Mouse (Mus musculus) cerebral cortex, adult 2 months (tissue): ENCODE data around the gene Slc38a4.

Experiments
- WGBS: fragments of 180-500 bp; shearing (Covaris S2); methylation state at CpG from one replicate; pipeline ENCODE4 v1.1.7; 2018; 5-methylcytosine and 5-hydroxymethylcytosine counted together

The Slc38a4 gene

GRCm38 (mm10) chr15:97055794-97056193 lies at the start of gene Slc38a4:
Slc38a4 (minus strand) TSS chr15:97055956.
- 57% methylated on average over 9 of the region's 9 CpGs for WGBS

- 50% methylated on average over 3 of the region's 3 CpGs for WGBS
Measured at GRCm38 (mm10) chr15:97104889-97105391, 49.2 kb upstream of the Slc38a4 start.

GRCm38 (mm10) chr15:97104048-97104447 lies 48.3 kb upstream of the Slc38a4 start:
- WGBS, result 95% methylated on average over 3 of the region's 3 CpGs

- WGBS, result 68% methylated on average over 10 of the region's 10 CpGs
Measured at GRCm38 (mm10) chr15:97102811-97103210, 47.1 kb upstream of the Slc38a4 start.

- 89% methylated on average over 5 of the region's 5 CpGs for WGBS
Measured at GRCm38 (mm10) chr15:97102181-97102580, 46.4 kb upstream of the Slc38a4 start.

GRCm38 (mm10) chr15:97099101-97099500 lies 43.3 kb upstream of the Slc38a4 start:
- 86% methylated on average over 10 of the region's 10 CpGs for WGBS

GRCm38 (mm10) chr15:97097548-97097947 lies 41.8 kb upstream of the Slc38a4 start:
- WGBS, result 72% methylated on average over 4 of the region's 4 CpGs

- 35% methylated on average over 6 of the region's 6 CpGs for WGBS
Measured at GRCm38 (mm10) chr15:97089526-97089925, 33.8 kb upstream of the Slc38a4 start.

- 58% methylated on average over 5 of the region's 5 CpGs for WGBS
Measured at GRCm38 (mm10) chr15:97085833-97086232, 30.1 kb upstream of the Slc38a4 start.

- 94% methylated on average over 6 of the region's 6 CpGs for WGBS
Measured at GRCm38 (mm10) chr15:97077665-97078064, 21.9 kb upstream of the Slc38a4 start.

- 72% methylated on average over 3 of the region's 3 CpGs for WGBS
Measured at GRCm38 (mm10) chr15:97076092-97076491, 20.3 kb upstream of the Slc38a4 start.

GRCm38 (mm10) chr15:97075240-97075639 lies 19.5 kb upstream of the Slc38a4 start:
- 68% methylated on average over 4 of the region's 4 CpGs for WGBS

- 82% methylated on average over 13 of the region's 13 CpGs for WGBS
Measured at GRCm38 (mm10) chr15:97072859-97073826, 17.4 kb upstream of the Slc38a4 start.

- WGBS, result 63% methylated on average over 8 of the region's 8 CpGs
Measured at GRCm38 (mm10) chr15:97067340-97068136, 11.8 kb upstream of the Slc38a4 start.

GRCm38 (mm10) chr15:97066937-97067336 lies 11.2 kb upstream of the Slc38a4 start:
- WGBS, result 69% methylated on average over 5 of the region's 5 CpGs

- WGBS, result 93% methylated on average over 5 of the region's 5 CpGs
Measured at GRCm38 (mm10) chr15:97063211-97063610, 7.5 kb upstream of the Slc38a4 start.

- 94% methylated on average over 8 of the region's 8 CpGs for WGBS
Measured at GRCm38 (mm10) chr15:97060973-97061372, 5.2 kb upstream of the Slc38a4 start.

- 93% methylated on average over 6 of the region's 6 CpGs for WGBS
Measured at GRCm38 (mm10) chr15:97060571-97060970, 4.8 kb upstream of the Slc38a4 start.

- 93% methylated on average over 14 of the region's 14 CpGs for WGBS
Measured at GRCm38 (mm10) chr15:97060102-97060501, 4.3 kb upstream of the Slc38a4 start.

- WGBS, result 91% methylated on average over 24 of the region's 24 CpGs
Measured at GRCm38 (mm10) chr15:97059071-97060041, 3.6 kb upstream of the Slc38a4 start.
